In genomic region chr11:97669268-97669667, GRCm38 (mm10) we compare ENCODE assay signal across 10 mouse cellular contexts. TPM values are rescaled to one million over a fixed set of nuclear protein-coding genes. Genes with fewer than 3 reads are reported as not detected.
DNase-seq lines count a peak whose midpoint lies in the region; ATAC-seq and TF ChIP-seq lines count a peak whose summit lies in the region.
"Had no signal": no experiment of that assay in that cellular context is flagged by ENCODE, and none has a peak within 500 bp of the region (broad histone marks: within the 10 kb centered on the region; RNA-seq: fewer than 3 reads in every experiment).

No protein-coding gene starts in this region.

- no peaks in the 10 kb centered on the region for H3K27me3 ChIP-seq in forebrain, embryonic 10.5 days (ENCODE audit: poor library complexity, severe bottlenecking)
- no peaks in the 10 kb centered on the region for H3K27me3 ChIP-seq in forebrain, embryonic 16.5 days (replicated peaks; ENCODE audit: control insufficient read depth, insufficient read depth, low read length)
- no peaks in the 10 kb centered on the region for H3K27me3 ChIP-seq in limb, embryonic 13.5 days

- peaks cover 47% of the 10 kb centered on the region for H3K4me1 ChIP-seq in forebrain, embryonic 10.5 days
- H3K4me1 ChIP-seq in forebrain, embryonic 16.5 days (replicated peaks; ENCODE audit: control insufficient read depth, insufficient read depth, low read length), result peaks cover 29% of the 10 kb centered on the region
- H3K4me1 ChIP-seq in limb, embryonic 13.5 days, result peaks cover 22% of the 10 kb centered on the region

- peaks cover 4% of the 10 kb centered on the region; the same call in 1 of the 2 replicates for H3K9me3 ChIP-seq in forebrain, embryonic 10.5 days
- H3K9me3 ChIP-seq in forebrain, embryonic 16.5 days (ENCODE audit: control insufficient read depth, low read length), result no peaks in the 10 kb centered on the region
- H3K9me3 ChIP-seq in limb, embryonic 13.5 days, result no peaks in the 10 kb centered on the region

- H3K27ac ChIP-seq in forebrain, embryonic 10.5 days, result peak overlapping the region; percentile 60; the same call in 1 of the 2 replicates
- no peak overlapping the region; the same call in 1 of the 2 replicates for H3K27ac ChIP-seq in forebrain, embryonic 16.5 days (ENCODE audit: low read length)
- no peak overlapping the region for H3K27ac ChIP-seq in limb, embryonic 13.5 days

- TF ChIP-seq CTCF in brain, embryonic 14.5 days (IDR thresholded peaks at IDR 0.05; ENCODE audit: borderline replicate concordance, extremely low read depth, insufficient read depth, insufficient read length), result no peak

- TF ChIP-seq POLR2A in brain, embryonic 14.5 days (IDR thresholded peaks at IDR 0.05; ENCODE audit: borderline replicate concordance, extremely low read depth, insufficient read depth, insufficient read length, poor library complexity, severe bottlenecking), result no peak

- no peak for DNase-seq in forebrain, embryonic 10.5 days (ENCODE audit: extremely low spot score, low spot score)
- DNase-seq in kidney, postnatal 10 days, result peak; percentile 57
- DNase-seq in kidney, postnatal 14 days, result no peak
- DNase-seq in brain, embryonic 14.5 days (ENCODE audit: low read depth), result peak; percentile 14
- no peak for DNase-seq in thymus, postnatal 4 days
- DNase-seq: B cell, adult 2 months had no signal

- no peak overlapping the region for H3K9ac ChIP-seq in forebrain, embryonic 16.5 days (replicated peaks; ENCODE audit: low read depth, low read length)
- H3K9ac ChIP-seq in limb, embryonic 13.5 days, result 0 out of 2 replicates have a peak overlapping the region, but pooled peaks have one; percentile 35

- WGBS in forebrain, embryonic 10.5 days, result 54% methylated on average over 15 of the region's 15 CpGs
- WGBS in forebrain, embryonic 16.5 days, result 46% methylated on average over 15 of the region's 15 CpGs
- 67% methylated on average over 15 of the region's 15 CpGs for WGBS in limb, embryonic 13.5 days

- ATAC-seq in forebrain, embryonic 16.5 days, result no peak
- ATAC-seq in limb, embryonic 13.5 days (ENCODE audit: low FRiP score, low read depth), result no peak
- no peak for ATAC-seq in monocyte, adult 5-6 weeks (replicated peaks; ENCODE audit: insufficient number of reproducible peaks, low FRiP score, low TSS enrichment, poor library complexity, severe bottlenecking)

- peak overlapping the region; percentile 10; the same call in 1 of the 2 replicates for H3K4me3 ChIP-seq in forebrain, embryonic 10.5 days
- H3K4me3 ChIP-seq in forebrain, embryonic 16.5 days (replicated peaks; ENCODE audit: low read length), result no peak overlapping the region
- H3K4me3 ChIP-seq in limb, embryonic 13.5 days, result no peak overlapping the region
- H3K4me3 ChIP-seq: myocyte had no signal

- H3K36me3 ChIP-seq in forebrain, embryonic 10.5 days (replicated peaks), result peaks cover 95% of the 10 kb centered on the region
- H3K36me3 ChIP-seq in forebrain, embryonic 16.5 days (ENCODE audit: control insufficient read depth, insufficient read depth), result peaks cover 23% of the 10 kb centered on the region
- H3K36me3 ChIP-seq in limb, embryonic 13.5 days, result peaks cover 90% of the 10 kb centered on the region

- no peak overlapping the region for H3K4me2 ChIP-seq in forebrain, embryonic 16.5 days (ENCODE audit: low read length)
- no peak overlapping the region for H3K4me2 ChIP-seq in limb, embryonic 13.5 days (replicated peaks)

RNA-seq across cellular contexts. Expression of gene Mllt6, which starts 6.1 kb away (rescaled TPM):
- 1.5 and 2.5 TPM in 2 replicates for polyA plus RNA-seq in forebrain, embryonic 10.5 days (2016; fragmentation: Nextera tagmentation; extraction: Ambion mirVana)
- 4.2 and 5.1 TPM in 2 replicates for polyA plus RNA-seq in forebrain, embryonic 16.5 days (2015; fragmentation: Nextera tagmentation; extraction: Ambion mirVana)
- polyA plus RNA-seq in brain, embryonic 14.5 days (2012; rRNA removed), result 40.8 and 49.6 TPM in 2 replicates
- 2.9 and 3.3 TPM in 2 replicates for polyA plus RNA-seq in limb, embryonic 13.5 days (2015; fragmentation: Nextera tagmentation; extraction: Ambion mirVana)
- 34.4 to 77.7 TPM (median 40.4 TPM) in 3 replicates for total RNA-seq in monocyte, adult 5-6 weeks (2017)

RNA-seq across cellular contexts. Expression of gene Cisd3, which starts 16.4 kb away (rescaled TPM):
- 17.0 and 21.7 TPM in 2 replicates for polyA plus RNA-seq in forebrain, embryonic 10.5 days (2016; fragmentation: Nextera tagmentation; extraction: Ambion mirVana)
- 14.6 and 15.4 TPM in 2 replicates for polyA plus RNA-seq in forebrain, embryonic 16.5 days (2015; fragmentation: Nextera tagmentation; extraction: Ambion mirVana)
- 13.1 and 13.5 TPM in 2 replicates for polyA plus RNA-seq in brain, embryonic 14.5 days (2012; rRNA removed)
- polyA plus RNA-seq in limb, embryonic 13.5 days (2015; fragmentation: Nextera tagmentation; extraction: Ambion mirVana), result 11.2 and 13.5 TPM in 2 replicates
- total RNA-seq in monocyte, adult 5-6 weeks (2017), result 5.8 to 19.1 TPM (median 6.2 TPM) in 3 replicates

RNA-seq across cellular contexts. Expression of gene Pcgf2, which starts 31.0 kb away (rescaled TPM):
- polyA plus RNA-seq in forebrain, embryonic 10.5 days (2016; fragmentation: Nextera tagmentation; extraction: Ambion mirVana), result 18.4 and 20.9 TPM in 2 replicates
- polyA plus RNA-seq in forebrain, embryonic 16.5 days (2015; fragmentation: Nextera tagmentation; extraction: Ambion mirVana), result 14.8 and 19.8 TPM in 2 replicates
- 175 and 188 TPM in 2 replicates for polyA plus RNA-seq in brain, embryonic 14.5 days (2012; rRNA removed)
- 20.7 and 21.3 TPM in 2 replicates for polyA plus RNA-seq in limb, embryonic 13.5 days (2015; fragmentation: Nextera tagmentation; extraction: Ambion mirVana)
- total RNA-seq in monocyte, adult 5-6 weeks (2017), result 0.85 to 4.5 TPM in 2 of 3 replicates, not detected in the other

RNA-seq across cellular contexts. Expression of gene Psmb3, which starts 33.9 kb away (rescaled TPM):
- 627 and 634 TPM in 2 replicates for polyA plus RNA-seq in forebrain, embryonic 10.5 days (2016; fragmentation: Nextera tagmentation; extraction: Ambion mirVana)
- polyA plus RNA-seq in forebrain, embryonic 16.5 days (2015; fragmentation: Nextera tagmentation; extraction: Ambion mirVana), result 403 and 431 TPM in 2 replicates
- polyA plus RNA-seq in brain, embryonic 14.5 days (2012; rRNA removed), result 356 and 525 TPM in 2 replicates
- 490 and 497 TPM in 2 replicates for polyA plus RNA-seq in limb, embryonic 13.5 days (2015; fragmentation: Nextera tagmentation; extraction: Ambion mirVana)
- total RNA-seq in monocyte, adult 5-6 weeks (2017), result 137 to 160 TPM (median 146 TPM) in 3 replicates

RNA-seq across cellular contexts. Expression of gene Epop, which starts 39.8 kb away (rescaled TPM):
- polyA plus RNA-seq in forebrain, embryonic 10.5 days (2016; fragmentation: Nextera tagmentation; extraction: Ambion mirVana), result 11.4 and 11.6 TPM in 2 replicates
- 2.1 and 2.6 TPM in 2 replicates for polyA plus RNA-seq in forebrain, embryonic 16.5 days (2015; fragmentation: Nextera tagmentation; extraction: Ambion mirVana)
- 7.0 and 9.9 TPM in 2 replicates for polyA plus RNA-seq in brain, embryonic 14.5 days (2012; rRNA removed)
- 3.5 and 4.6 TPM in 2 replicates for polyA plus RNA-seq in limb, embryonic 13.5 days (2015; fragmentation: Nextera tagmentation; extraction: Ambion mirVana)
- 0.75 to 1.8 TPM (median 0.95 TPM) in 3 replicates for total RNA-seq in monocyte, adult 5-6 weeks (2017)

Comparison
In these comparisons a context has a peak if more than half of its experiments do, and no peak if none do; other contexts are left out.
1. DNase-seq: peak in kidney, postnatal 10 days (single experiment) and brain, embryonic 14.5 days (single experiment); none in forebrain, embryonic 10.5 days (single experiment), kidney, postnatal 14 days (single experiment) and thymus, postnatal 4 days (single experiment).